11 mouse cellular contexts compared by ENCODE assay signal in genomic region chr10:96148250-96148699, GRCm38 (mm10). TPM values are rescaled to one million over a fixed set of nuclear protein-coding genes. Genes with fewer than 3 reads are reported as not detected.
A peak's percentile ranks its signal among the peaks of the same experiment; 100 is the strongest.
DNase-seq lines count a peak whose midpoint lies in the region; ATAC-seq and TF ChIP-seq lines count a peak whose summit lies in the region.
"Had no signal": no experiment of that assay in that cellular context is flagged by ENCODE, and none has a peak within 500 bp of the region (broad histone marks: within the 10 kb centered on the region; RNA-seq: fewer than 3 reads in every experiment).

No protein-coding gene starts in this region.

- no peak overlapping the region for H3K27ac ChIP-seq in forebrain, embryonic 11.5 days (ENCODE audit: low read depth, low read length)
- no peak overlapping the region for H3K27ac ChIP-seq in forebrain, embryonic 10.5 days
- H3K27ac ChIP-seq in CH12.LX (ENCODE audit: insufficient read depth, low read depth), result no peak overlapping the region
- no peak overlapping the region for H3K27ac ChIP-seq in embryonic facial prominence, embryonic 11.5 days (replicated peaks; ENCODE audit: low read depth, low read length)

- no peak for TF ChIP-seq EP300 in CH12.LX (IDR thresholded peaks at IDR 0.05; ENCODE audit: low read length)

- no peak for TF ChIP-seq POLR2A in CH12.LX (IDR thresholded peaks at IDR 0.05; ENCODE audit: low read depth, low read length)

- no peaks in the 10 kb centered on the region for H3K9me3 ChIP-seq in forebrain, embryonic 11.5 days (ENCODE audit: control insufficient read depth, low read length)
- H3K9me3 ChIP-seq in forebrain, embryonic 10.5 days, result no peaks in the 10 kb centered on the region
- no peaks in the 10 kb centered on the region for H3K9me3 ChIP-seq in CH12.LX (replicated peaks; ENCODE audit: low read length)
- H3K9me3 ChIP-seq in embryonic facial prominence, embryonic 11.5 days (replicated peaks; ENCODE audit: control insufficient read depth, low read length), result no peaks in the 10 kb centered on the region

- H3K9ac ChIP-seq in forebrain, embryonic 11.5 days (ENCODE audit: low read length), result no peak overlapping the region
- no peak overlapping the region for H3K9ac ChIP-seq in CH12.LX (ENCODE audit: insufficient read depth, low read depth)
- H3K9ac ChIP-seq in embryonic facial prominence, embryonic 11.5 days (replicated peaks; ENCODE audit: low read length), result no peak overlapping the region

- TF ChIP-seq CTCF in CH12.LX (conservative IDR thresholded peaks at IDR 0.05 in 1 of 2, IDR thresholded peaks at IDR 0.05 in 1 of 2; ENCODE audit: low read depth in 2 of 2, low read length in 2 of 2), result no peak

- no peaks in the 10 kb centered on the region for H3K27me3 ChIP-seq in forebrain, embryonic 11.5 days (ENCODE audit: control insufficient read depth, insufficient read depth, low read length)
- H3K27me3 ChIP-seq in forebrain, embryonic 10.5 days (ENCODE audit: poor library complexity, severe bottlenecking), result no peaks in the 10 kb centered on the region
- H3K27me3 ChIP-seq in CH12.LX (replicated peaks), result no peaks in the 10 kb centered on the region
- no peaks in the 10 kb centered on the region for H3K27me3 ChIP-seq in embryonic facial prominence, embryonic 11.5 days (ENCODE audit: control insufficient read depth, insufficient read depth, low read length)

- H3K36me3 ChIP-seq in forebrain, embryonic 11.5 days (ENCODE audit: control insufficient read depth, insufficient read depth, low read length), result no peaks in the 10 kb centered on the region
- no peaks in the 10 kb centered on the region for H3K36me3 ChIP-seq in forebrain, embryonic 10.5 days (replicated peaks)
- H3K36me3 ChIP-seq in CH12.LX (replicated peaks in 1 of 2; ENCODE audit: control insufficient read depth in 1 of 2, insufficient read depth in 1 of 2, low read length in 1 of 2), result no peaks in the 10 kb centered on the region
- H3K36me3 ChIP-seq in embryonic facial prominence, embryonic 11.5 days (replicated peaks; ENCODE audit: control insufficient read depth, insufficient read depth, low read depth, low read length), result no peaks in the 10 kb centered on the region

- no peak overlapping the region for H3K4me3 ChIP-seq in forebrain, embryonic 11.5 days (ENCODE audit: low read depth, low read length)
- H3K4me3 ChIP-seq in forebrain, embryonic 10.5 days, result no peak overlapping the region
- no peak overlapping the region for H3K4me3 ChIP-seq in CH12.LX (replicated peaks in 1 of 3; ENCODE audit: low read depth in 2 of 3, low read length in 2 of 3, poor library complexity in 1 of 3)
- no peak overlapping the region for H3K4me3 ChIP-seq in embryonic facial prominence, embryonic 11.5 days (ENCODE audit: low read depth, low read length)

- no peak for ATAC-seq in forebrain, embryonic 11.5 days (replicated peaks; ENCODE audit: low FRiP score)
- peak; percentile 52; the same call in 1 of the 2 replicates for ATAC-seq in embryonic facial prominence, embryonic 11.5 days (replicated peaks; ENCODE audit: insufficient number of reproducible peaks, low FRiP score, low TSS enrichment, low read depth)

- WGBS in forebrain, embryonic 11.5 days, result 68% methylated on average over 10 of the region's 10 CpGs
- WGBS in forebrain, embryonic 10.5 days, result 84% methylated on average over 10 of the region's 10 CpGs
- 32% methylated on average over 10 of the region's 10 CpGs for WGBS in embryonic facial prominence, embryonic 11.5 days

- DNase-seq in forebrain, embryonic 11.5 days (ENCODE audit: low spot score), result peak; percentile 57
- DNase-seq in forebrain, embryonic 10.5 days (ENCODE audit: extremely low spot score, low spot score), result no peak
- DNase-seq in CH12.LX (ENCODE audit: extremely low read depth), result no peak
- DNase-seq in embryonic facial prominence, embryonic 11.5 days (ENCODE audit: low spot score), result peak; percentile 63
- peak; percentile 31 for DNase-seq in kidney, adult 9 months
- DNase-seq in naive thymus-derived CD4-positive, alpha-beta T cell, adult 2 months (ENCODE audit: low read depth), result peak; percentile 11
- DNase-seq in thymus, postnatal 10 days (ENCODE audit: low spot score in 2 of 2), result no peak
- DNase-seq in right cerebral cortex, adult 2 months (ENCODE audit: low spot score in 2 of 2), result no peak

- in situ Hi-C loops in CH12.LX (cut with MboI; ENCODE audit: low pct_ligation_motif_present, low pct_unique_long_range_greater_than_20kb, low sequenced_read_pairs), result loop anchor here (25.0 kb wide), 2 partner anchors 1014 to 1189 kb away; no protein-coding TSS in a partner anchor

- dilution Hi-C loops in CH12.LX (cut with MboI; ENCODE audit: extremely low pct_ligation_motif_present, extremely low pct_unique_long_range_greater_than_20kb, low sequenced_read_pairs), result no loop called here

- H3K4me1 ChIP-seq in forebrain, embryonic 11.5 days (replicated peaks; ENCODE audit: control insufficient read depth, insufficient read depth, low read length), result 0 out of 2 replicates have a peak, but pooled peaks cover 1% of the 10 kb centered on the region
- H3K4me1 ChIP-seq in forebrain, embryonic 10.5 days, result peaks cover 9% of the 10 kb centered on the region
- peaks cover 15 to 17% of the 10 kb centered on the region in 2 experiments for H3K4me1 ChIP-seq in CH12.LX (ENCODE audit: control insufficient read depth in 1 of 2, insufficient read depth in 2 of 2)
- H3K4me1 ChIP-seq in embryonic facial prominence, embryonic 11.5 days (ENCODE audit: control insufficient read depth, insufficient read depth, low read length), result no peaks in the 10 kb centered on the region

- H3K79me2 ChIP-seq in CH12.LX (replicated peaks; ENCODE audit: control insufficient read depth, extremely low read depth, insufficient read depth, poor library complexity, severe bottlenecking), result no peaks in the 10 kb centered on the region

- TF ChIP-seq RAD21 in CH12.LX (IDR thresholded peaks at IDR 0.05; ENCODE audit: low read depth, low read length), result no peak

- no peak overlapping the region for H3K4me2 ChIP-seq in forebrain, embryonic 11.5 days (ENCODE audit: low read depth, low read length, severe bottlenecking)
- H3K4me2 ChIP-seq in CH12.LX (ENCODE audit: insufficient read depth, low read depth, poor library complexity, severe bottlenecking), result peak overlapping the region; percentile 5; the same call in 1 of the 2 replicates
- H3K4me2 ChIP-seq in embryonic facial prominence, embryonic 11.5 days (ENCODE audit: low read depth, low read length), result no peak overlapping the region

TF ChIP-seq in CH12.LX, 34 proteins besides CTCF, POLR2A, EP300 and RAD21:
- TF ChIP-seq SIN3A (IDR thresholded peaks at IDR 0.05; ENCODE audit: low read length) (no peak), E2F4 (IDR thresholded peaks at IDR 0.05; ENCODE audit: insufficient replicate concordance, low read depth, low read length) (no peak), UBTF (IDR thresholded peaks at IDR 0.05; ENCODE audit: low read depth, low read length) (no peak), IRF4 (IDR thresholded peaks at IDR 0.05; ENCODE audit: low read depth, low read length) (no peak), TCF12 (IDR thresholded peaks at IDR 0.05; ENCODE audit: low read depth, low read length) (no peak), MEF2A (IDR thresholded peaks at IDR 0.05; ENCODE audit: borderline replicate concordance, low read depth, low read length) (no peak), SMC3 (IDR thresholded peaks at IDR 0.05; ENCODE audit: low read depth, low read length) (no peak), ZC3H11A (IDR thresholded peaks at IDR 0.05; ENCODE audit: low read depth, low read length) (no peak), JUN (IDR thresholded peaks at IDR 0.05; ENCODE audit: insufficient read depth, low read depth, low read length) (no peak), MAX (IDR thresholded peaks at IDR 0.05; ENCODE audit: low read length) (no peak), ELF1 (IDR thresholded peaks at IDR 0.05; ENCODE audit: low read depth, low read length) (no peak), TBP (conservative IDR thresholded peaks at IDR 0.05; ENCODE audit: low read depth, low read length) (no peak), NRF1 (IDR thresholded peaks at IDR 0.05; ENCODE audit: low read depth, low read length) (no peak), ZNF384 (IDR thresholded peaks at IDR 0.05; ENCODE audit: low read depth, low read length) (no peak), POLR2AphosphoS2 (IDR thresholded peaks at IDR 0.05; ENCODE audit: low read depth, low read length) (no peak)

RNA-seq across cellular contexts. Expression of gene Gm5426, which starts 11.9 kb away (rescaled TPM):
- polyA plus RNA-seq in forebrain, embryonic 11.5 days (2014; fragmentation: Nextera tagmentation; extraction: Ambion mirVana), result not detected in 2 replicates
- not detected in 2 replicates for polyA plus RNA-seq in forebrain, embryonic 10.5 days (2016; fragmentation: Nextera tagmentation; extraction: Ambion mirVana)
- total RNA-seq in CH12.LX (2012; rRNA removed), result not detected in 2 replicates
- total RNA-seq in CH12.LX (2014; rRNA removed), result not detected in 2 replicates
- polyA plus RNA-seq in CH12.LX (2012; ENCODE audit: insufficient read length, low read depth), result not detected in 2 replicates
- polyA plus RNA-seq in embryonic facial prominence, embryonic 11.5 days (2014; fragmentation: Nextera tagmentation; extraction: Ambion mirVana), result not detected in 2 replicates
- total RNA-seq: ES-E14; gastrocnemius, postnatal 4 days; neutrophil, adult 5-6 weeks had no signal

Comparison
In these comparisons a context has a peak if more than half of its experiments do, and no peak if none do; other contexts are left out.
1. DNase-seq: peak in forebrain, embryonic 11.5 days (single experiment), embryonic facial prominence, embryonic 11.5 days (single experiment), kidney, adult 9 months (single experiment) and naive thymus-derived CD4-positive, alpha-beta T cell, adult 2 months (single experiment); none in forebrain, embryonic 10.5 days (single experiment), CH12.LX (single experiment), thymus, postnatal 10 days (0 of 2) and right cerebral cortex, adult 2 months (0 of 2).